Mouse (Mus musculus) embryo, embryonic 9.5 days (tissue): ENCODE measurements around the gene Tgm5.
"Not testable (repeated sequence)": the region's sequence is repeated elsewhere in the genome, so short reads cannot be mapped to it uniquely, and the experiment has no call there.

Experiments used
- DNase-seq: peaks from one replicate; pipeline ENCODE4 v3.0.0-alpha.2; 2017; ENCODE audit errors: extremely low spot score

The Tgm5 gene

DNA sequence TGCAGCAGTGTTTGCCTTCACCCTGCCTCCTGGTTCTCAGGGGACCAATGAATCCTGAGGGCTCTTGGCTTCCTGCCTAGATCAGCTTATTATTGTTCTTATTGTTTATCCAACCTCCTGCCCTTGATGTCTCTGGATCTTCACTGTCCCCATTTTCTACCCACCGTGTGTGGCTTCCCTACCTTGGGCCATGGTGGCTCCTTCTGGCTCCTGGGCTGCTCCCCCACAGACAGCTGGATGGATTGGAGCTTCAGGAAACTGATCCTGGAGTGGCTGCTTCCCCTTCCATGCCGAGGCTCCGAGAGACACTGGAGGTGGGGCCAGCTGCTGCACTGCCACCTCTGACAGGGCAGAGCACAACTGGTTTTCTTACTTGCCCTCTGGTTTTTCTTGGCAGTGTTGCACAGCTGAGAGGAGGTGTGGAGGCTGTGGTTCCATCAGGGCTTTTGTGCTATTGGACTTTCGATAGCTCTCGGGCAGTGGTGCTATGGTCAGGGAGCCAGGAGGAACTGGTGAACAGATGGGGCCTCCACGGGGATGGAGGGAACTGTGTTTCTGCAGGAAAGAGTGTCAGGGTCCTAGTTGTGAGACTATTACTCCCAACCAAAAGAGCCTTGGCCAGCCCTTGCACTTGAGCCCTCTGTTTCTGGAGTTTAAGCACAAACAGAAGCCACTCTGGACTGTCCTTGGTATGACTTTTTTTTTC, at the start of gene Tgm5:
Tgm5 (minus strand) TSS at position 362 of the 706 bp plus-strand sequence.
- DNase-seq, result no peak

DNA sequence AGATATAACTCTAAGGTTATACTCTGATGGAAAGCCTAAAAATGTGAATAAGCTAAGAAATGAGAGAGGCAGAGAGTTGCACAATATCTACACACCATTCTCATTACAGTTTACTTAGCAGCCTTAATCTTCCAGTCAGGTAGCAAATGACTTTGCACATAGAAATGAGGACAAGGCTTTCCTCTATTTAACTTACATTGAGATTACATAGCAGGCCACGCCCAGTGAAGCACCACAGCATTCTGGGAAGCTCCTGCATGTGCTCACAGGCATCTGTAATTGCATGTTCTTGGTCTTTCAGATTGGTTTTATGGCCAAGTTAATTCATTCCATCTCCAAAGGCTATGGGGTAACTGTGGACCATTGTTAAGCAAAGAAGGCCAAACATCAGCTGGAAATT, 47.2 kb upstream of the Tgm5 start:
- DNase-seq, result no peak

DNA sequence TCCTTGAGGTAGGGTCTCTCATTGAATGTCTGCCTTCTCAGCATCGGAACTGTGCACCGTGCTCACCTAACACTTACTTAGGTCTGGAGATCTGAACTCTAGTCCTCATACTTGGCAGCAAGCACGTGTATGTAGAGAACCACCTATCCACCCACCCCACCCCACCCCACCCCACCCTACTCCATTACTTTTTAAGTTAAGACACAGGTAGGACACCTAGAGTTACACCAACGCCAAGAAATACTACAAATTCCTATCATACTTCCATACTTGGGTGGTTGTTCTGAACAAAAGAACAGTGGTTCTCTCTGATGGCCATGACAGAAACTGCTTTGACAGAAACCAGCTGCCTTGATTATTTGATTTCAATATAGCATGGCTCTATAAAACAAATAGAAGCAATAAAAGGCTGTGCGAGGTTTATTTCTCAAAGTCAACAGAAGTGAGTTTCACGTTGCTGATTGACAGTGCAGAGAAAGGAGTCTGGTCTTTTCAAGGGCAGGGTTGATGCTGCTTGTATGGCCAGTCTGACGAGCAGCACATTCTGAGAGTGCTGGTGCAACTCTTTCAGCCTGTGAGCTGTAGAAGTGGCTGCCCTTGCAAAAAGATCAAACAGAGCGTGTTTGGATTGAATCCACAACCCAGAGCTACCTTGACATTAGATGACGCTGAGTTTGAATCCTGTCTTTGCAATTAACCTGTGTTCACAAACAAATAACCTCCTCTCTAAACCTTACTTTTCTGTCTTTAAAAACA, 43.4 kb upstream of the Tgm5 start:
- DNase-seq, result no peak

- no peak for DNase-seq
Measured at GRCm38 (mm10) chr2:121127536-121127935, 41.9 kb upstream of the Tgm5 start.

GRCm38 (mm10) chr2:121126302-121126701, 40.7 kb upstream of the Tgm5 start:
- not testable (repeated sequence) for DNase-seq

DNA sequence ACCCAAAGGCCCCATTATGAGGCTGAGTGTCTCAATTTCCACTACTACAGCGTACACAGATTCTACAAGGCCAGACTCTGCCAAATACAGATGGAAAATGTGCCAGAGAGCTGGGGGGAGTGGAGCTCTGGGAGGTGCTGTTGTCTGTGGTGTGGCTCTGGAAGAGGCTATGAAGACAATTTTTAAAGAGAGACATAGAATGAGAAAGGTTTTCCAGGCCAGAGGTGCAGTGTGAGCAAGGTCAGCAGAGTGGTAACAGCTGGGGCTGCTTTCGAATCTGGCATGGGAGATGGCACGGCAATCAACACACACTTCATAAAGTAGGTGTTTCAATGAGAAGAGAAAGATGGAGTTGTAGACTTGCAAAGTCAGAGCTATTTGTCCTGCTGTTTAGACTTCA, 33.6 kb upstream of the Tgm5 start:
- DNase-seq, result no peak

- DNase-seq, result no peak
Measured at GRCm38 (mm10) chr2:121115418-121115817, 29.8 kb upstream of the Tgm5 start.

GRCm38 (mm10) chr2:121109695-121110094, 24.1 kb upstream of the Tgm5 start, which contains the start of gene Tgm7:
Gene Tgm7, minus strand, starts transcription at chr2:121109795.
- no peak for DNase-seq

GRCm38 (mm10) chr2:121105940-121106339, 20.3 kb upstream of the Tgm5 start:
- DNase-seq, result no peak

DNA sequence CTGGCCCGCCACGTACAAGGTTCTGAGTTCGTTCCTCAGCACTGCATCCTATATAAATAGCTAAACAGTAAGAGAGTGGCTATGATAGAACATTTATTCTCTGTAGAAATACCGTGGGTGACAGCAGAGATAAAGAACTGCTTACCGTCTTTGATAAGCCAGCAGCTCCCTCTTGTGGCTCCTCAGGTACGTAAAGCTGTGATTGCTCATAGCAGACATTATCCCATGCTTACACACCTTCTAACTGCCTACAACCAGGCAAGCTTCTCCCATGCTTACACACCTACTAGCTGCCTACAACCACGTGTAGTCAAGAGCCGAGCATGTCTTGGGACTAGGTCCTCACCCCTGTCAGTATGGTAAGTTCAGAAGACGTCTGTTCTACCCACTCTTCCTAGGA, 16.4 kb upstream of the Tgm5 start:
- peak; percentile 42 for DNase-seq

- no peak for DNase-seq
Measured at GRCm38 (mm10) chr2:121089751-121090150, 4.1 kb upstream of the Tgm5 start.

- no peak for DNase-seq
Measured at GRCm38 (mm10) chr2:121088507-121088906, 2.9 kb upstream of the Tgm5 start.

DNA sequence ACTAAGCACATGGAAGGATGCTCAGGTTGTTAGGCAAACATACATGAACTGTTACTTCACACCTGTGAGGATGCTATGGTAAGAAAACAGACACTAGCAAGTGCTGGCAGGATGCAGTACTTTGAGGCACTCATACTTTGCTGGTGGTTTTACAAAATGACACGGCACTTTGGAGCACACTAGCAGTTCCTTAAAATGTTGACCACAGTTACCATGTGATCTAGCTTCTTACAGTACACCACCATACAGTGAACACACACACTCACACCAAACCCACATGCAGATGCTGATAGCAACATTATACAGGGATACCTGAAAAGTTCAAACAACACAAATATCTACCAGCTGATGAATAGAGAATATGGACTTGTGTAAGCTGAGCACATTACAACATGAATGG, 3.0 kb downstream of the Tgm5 start:
- DNase-seq, result no peak

- DNase-seq, result no peak
Measured at GRCm38 (mm10) chr2:121074747-121075146, 10.9 kb downstream of the Tgm5 start.

DNA sequence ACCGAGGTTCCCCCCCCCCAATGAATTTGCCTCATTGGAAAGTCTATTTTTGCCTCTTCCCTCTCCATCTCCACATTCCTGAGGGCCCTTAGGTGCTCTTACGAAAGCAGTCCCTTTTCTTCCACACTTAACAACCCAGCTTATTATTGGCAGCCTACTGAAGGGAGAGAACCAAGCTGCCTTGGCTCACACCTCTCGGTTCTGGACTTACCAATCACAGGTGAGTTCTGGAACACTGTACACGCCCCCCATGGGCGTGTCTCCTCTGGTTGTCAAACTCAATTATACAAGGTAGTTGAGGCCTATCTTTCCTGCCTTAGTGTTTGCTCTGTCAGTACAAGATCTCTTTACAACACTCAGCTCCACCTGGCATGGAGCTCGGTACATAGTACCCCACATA, 13.8 kb downstream of the Tgm5 start:
- DNase-seq, result no peak

- no peak for DNase-seq
Measured at GRCm38 (mm10) chr2:121069506-121069905, 16.1 kb downstream of the Tgm5 start.

DNA sequence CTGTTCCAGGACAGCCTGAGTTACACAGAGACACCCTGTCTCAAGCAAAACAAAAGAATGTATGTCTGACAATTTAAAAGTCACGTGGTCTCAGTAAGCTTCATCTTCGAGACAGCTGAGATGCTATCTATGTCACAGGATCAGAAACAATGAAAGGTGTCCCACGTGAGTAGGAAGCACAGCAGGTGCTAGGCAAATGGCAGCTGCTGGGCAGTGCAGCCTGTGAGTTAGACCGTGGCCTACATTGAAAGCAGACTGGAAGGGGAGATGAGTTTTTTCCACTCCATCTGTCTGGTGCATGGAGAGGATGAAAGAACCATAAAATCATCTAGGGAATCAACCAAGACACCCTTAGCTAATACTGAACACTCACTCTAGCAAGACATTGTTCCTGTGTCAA, 18.5 kb downstream of the Tgm5 start:
- no peak for DNase-seq

- no peak for DNase-seq
Measured at GRCm38 (mm10) chr2:121061315-121061714, 24.3 kb downstream of the Tgm5 start.

GRCm38 (mm10) chr2:121057997-121058396, 27.6 kb downstream of the Tgm5 start:
- no peak for DNase-seq

DNA sequence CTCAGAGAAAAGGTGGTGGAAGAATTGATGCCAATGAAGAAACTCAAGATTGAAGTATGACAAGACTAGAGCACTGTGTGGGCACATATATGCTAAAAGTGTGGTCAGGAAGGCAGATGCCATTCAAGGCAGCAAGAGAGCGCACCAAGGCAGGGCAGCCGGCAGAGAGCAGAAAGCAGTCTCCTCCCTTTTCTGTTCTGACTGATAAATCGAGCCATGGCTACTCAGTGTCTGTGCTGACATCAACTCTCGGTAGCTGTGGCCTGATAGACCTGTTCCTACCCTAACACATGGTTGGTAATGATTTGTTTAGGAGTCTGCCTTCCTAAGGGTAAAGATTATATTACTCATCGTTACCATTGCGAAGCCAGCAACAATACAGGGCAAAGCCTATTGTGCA, 29.7 kb downstream of the Tgm5 start:
- DNase-seq, result no peak

DNA sequence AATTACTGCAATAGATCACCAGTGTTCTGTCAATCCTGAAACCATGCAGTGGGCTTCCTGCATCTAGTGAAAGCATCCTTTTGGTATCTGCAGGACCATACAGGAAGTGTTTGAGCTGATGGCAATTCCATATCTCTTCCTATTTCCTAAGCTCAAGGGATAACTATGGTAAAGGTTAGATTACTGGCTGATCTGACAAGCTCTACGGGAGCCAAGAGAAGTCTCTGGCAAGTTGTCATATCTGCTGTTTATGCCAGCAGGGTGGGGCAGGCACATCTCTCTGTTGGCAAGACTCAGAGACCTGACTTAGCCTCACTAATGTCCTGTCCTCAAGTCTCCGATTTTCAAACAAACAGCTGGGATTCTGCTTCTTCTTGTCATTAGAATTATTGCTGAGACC, 31.6 kb downstream of the Tgm5 start:
- no peak for DNase-seq

GRCm38 (mm10) chr2:121052176-121052575, 33.5 kb downstream of the Tgm5 start:
- DNase-seq, result no peak

DNA sequence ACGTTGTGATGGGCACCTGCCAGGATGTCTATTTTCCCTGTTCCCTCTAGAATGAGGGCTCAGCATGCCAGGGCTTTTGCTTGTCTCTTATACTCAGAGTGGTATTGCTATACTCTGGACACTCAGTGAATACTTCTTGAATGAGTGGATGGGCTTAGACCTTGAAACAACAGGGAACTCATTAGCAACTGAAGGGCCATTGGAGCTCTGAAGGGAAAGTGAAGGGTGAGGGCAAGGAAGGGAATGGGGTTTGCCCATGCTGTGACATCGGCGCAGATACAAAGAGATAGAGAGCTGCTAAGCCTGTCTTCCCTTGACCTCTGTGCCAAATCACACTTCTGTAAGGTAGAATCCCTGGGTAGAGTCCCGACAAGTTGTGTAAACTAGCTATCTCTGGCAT, 40.0 kb downstream of the Tgm5 start:
- DNase-seq, result no peak
